Mouse (Mus musculus) neutrophil, adult 83 days (primary cell): ENCODE data around the gene Dus4l. TPM values are rescaled to one million over a fixed set of nuclear protein-coding genes. Genes with fewer than 3 reads are reported as not detected.

ENCODE experiments used
- total RNA-seq, 2 experiments: library from RNA; stranded (reverse); gene quantifications; one replicate each; pipeline ENCODE4 v1.2.4; 2023

Gene Dus4l
- total RNA-seq, result 1 to 10 TPM; 3.7 to 10.0 TPM

GRCm38 (mm10) chr12:31654197-31654964 lies at the start of gene Dus4l, which contains the start of gene Cog5:
TSS of gene Dus4l (minus strand) at chr12:31654826.
TSS of gene Cog5 (plus strand) at chr12:31654869.

GRCm38 (mm10) chr12:31634343-31635239 lies 20.0 kb downstream of the Dus4l start, which contains the start of gene Bcap29:
TSS of gene Bcap29 (minus strand) at chr12:31634658.

Other genes starting within 250 kb of the Dus4l start
- 10 to 100 TPM; 14.5 to 14.7 TPM for gene Cbll1, start 155.2 kb downstream of the Dus4l start, total RNA-seq
- not detected for gene Slc26a4, start 94.9 kb downstream of the Dus4l start, total RNA-seq
- gene Bcap29, start 20.2 kb downstream of the Dus4l start, total RNA-seq, result 10 to 100 TPM; 11.3 to 13.8 TPM
- 10 to 100 TPM; 28.7 to 30.2 TPM for gene Cog5, start within 50 bp of the Dus4l start, total RNA-seq
- gene Gpr22, start 59.1 kb upstream of the Dus4l start, total RNA-seq, result not detected